ENCODE assay signal across 18 mouse cellular contexts in the genomic region with DNA sequence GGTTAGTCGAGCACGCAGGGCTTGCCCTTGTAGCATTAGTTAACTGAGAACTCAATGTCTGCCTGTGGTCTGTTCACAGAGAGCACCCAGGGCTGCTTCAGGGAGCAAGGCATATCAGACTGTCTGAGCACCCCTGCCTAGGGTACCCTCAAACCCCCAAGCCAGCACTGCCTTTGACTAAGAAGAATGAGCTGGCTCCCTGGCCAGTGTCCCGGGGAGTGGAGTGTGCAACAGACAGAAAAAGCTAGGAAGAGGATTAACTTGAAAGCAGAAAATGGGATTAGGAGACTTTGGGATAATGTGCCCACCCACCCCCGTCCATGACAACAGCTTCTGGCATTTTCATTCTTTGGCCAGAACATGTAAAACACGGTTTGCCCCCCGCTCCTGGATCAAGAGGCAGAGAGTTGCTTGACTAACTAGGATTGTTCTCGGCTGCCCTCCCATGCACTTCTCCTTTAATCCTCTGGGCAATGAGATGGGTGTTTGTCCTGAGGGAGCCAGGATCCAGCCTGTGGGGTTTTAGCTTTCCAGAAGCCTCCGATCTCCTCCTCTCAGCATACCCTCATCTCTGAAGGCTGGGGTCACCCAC. TPM values are rescaled to one million over a fixed set of nuclear protein-coding genes. Genes with fewer than 3 reads are reported as not detected.
DNase-seq lines count a peak whose midpoint lies in the region; ATAC-seq lines count a peak whose summit lies in the region.
"Had no signal": no experiment of that assay in that cellular context is flagged by ENCODE, and none has a peak within 500 bp of the region (broad histone marks: within the 10 kb centered on the region; RNA-seq: fewer than 3 reads in every experiment).

No protein-coding gene starts in this region.

- H3K27ac ChIP-seq in hindbrain, embryonic 10.5 days, result 0 out of 2 replicates have a peak overlapping the region, but pooled peaks have one; percentile 10
- H3K27ac ChIP-seq in hindbrain, embryonic 13.5 days, result no peak overlapping the region
- no peak overlapping the region for H3K27ac ChIP-seq in midbrain, embryonic 13.5 days
- H3K27ac ChIP-seq: heart, adult 2 months; stomach, embryonic 15.5 days had no signal

- H3K27me3 ChIP-seq in hindbrain, embryonic 10.5 days (ENCODE audit: insufficient read depth, poor library complexity, severe bottlenecking), result peaks cover 58% of the 10 kb centered on the region
- 0 out of 2 replicates have a peak, but pooled peaks cover 5% of the 10 kb centered on the region for H3K27me3 ChIP-seq in hindbrain, embryonic 13.5 days
- peaks cover 95% of the 10 kb centered on the region for H3K27me3 ChIP-seq in midbrain, embryonic 13.5 days
- H3K27me3 ChIP-seq: stomach, embryonic 15.5 days had no signal

- peaks cover 55% of the 10 kb centered on the region for H3K36me3 ChIP-seq in hindbrain, embryonic 10.5 days
- peaks cover 27% of the 10 kb centered on the region for H3K36me3 ChIP-seq in hindbrain, embryonic 13.5 days
- H3K36me3 ChIP-seq in midbrain, embryonic 13.5 days, result 0 out of 2 replicates have a peak, but pooled peaks cover 5% of the 10 kb centered on the region
- H3K36me3 ChIP-seq: G1E had no signal

- no peak overlapping the region for H3K9ac ChIP-seq in hindbrain, embryonic 13.5 days
- no peak overlapping the region for H3K9ac ChIP-seq in midbrain, embryonic 13.5 days (replicated peaks)
- H3K9ac ChIP-seq: stomach, embryonic 15.5 days had no signal

- no peak overlapping the region for H3K4me2 ChIP-seq in hindbrain, embryonic 13.5 days
- H3K4me2 ChIP-seq in midbrain, embryonic 13.5 days (replicated peaks), result no peak overlapping the region
- H3K4me2 ChIP-seq: stomach, embryonic 15.5 days had no signal

- ATAC-seq in hindbrain, embryonic 13.5 days (ENCODE audit: low FRiP score), result no peak
- ATAC-seq in midbrain, embryonic 13.5 days, result peak; percentile 62
- ATAC-seq: CD4-positive, CD25-positive, alpha-beta regulatory T cell, adult 4 months; forebrain, embryonic 16.5 days had no signal

- H3K4me1 ChIP-seq in hindbrain, embryonic 10.5 days (replicated peaks), result peaks cover 49% of the 10 kb centered on the region
- peaks cover 28% of the 10 kb centered on the region for H3K4me1 ChIP-seq in hindbrain, embryonic 13.5 days (replicated peaks)
- peaks cover 32% of the 10 kb centered on the region for H3K4me1 ChIP-seq in midbrain, embryonic 13.5 days (replicated peaks)

- DNase-seq in embryo, embryonic 10 days (ENCODE audit: low spot score), result peak; percentile 27
- DNase-seq in embryo, embryonic 11 days, result no peak
- DNase-seq in hindbrain, embryonic 10.5 days (ENCODE audit: low spot score), result no peak
- DNase-seq in Muller cell, postnatal 12 days (ENCODE audit: inconsistent ontology term), result peak; percentile 24
- no peak for DNase-seq in right cerebral cortex, postnatal 36 days (ENCODE audit: low spot score in 2 of 2)
- DNase-seq in right cerebral cortex, postnatal 14 days, result no peak
- DNase-seq: cerebellum, postnatal 14 days; heart, adult 2 months; heart, postnatal 4 days; kidney, adult 9 months; liver; lung, adult 18-20 months had no signal

- WGBS in hindbrain, embryonic 10.5 days, result 64% methylated on average over 8 of the region's 8 CpGs
- WGBS in hindbrain, embryonic 13.5 days, result 58% methylated on average over 8 of the region's 8 CpGs
- 11% methylated on average over 8 of the region's 8 CpGs for WGBS in midbrain, embryonic 13.5 days

- no peaks in the 10 kb centered on the region for H3K9me3 ChIP-seq in hindbrain, embryonic 10.5 days
- H3K9me3 ChIP-seq in hindbrain, embryonic 13.5 days, result no peaks in the 10 kb centered on the region
- no peaks in the 10 kb centered on the region for H3K9me3 ChIP-seq in midbrain, embryonic 13.5 days
- H3K9me3 ChIP-seq: stomach, embryonic 15.5 days had no signal

- no peak overlapping the region for H3K4me3 ChIP-seq in hindbrain, embryonic 10.5 days
- H3K4me3 ChIP-seq in hindbrain, embryonic 13.5 days, result no peak overlapping the region
- no peak overlapping the region for H3K4me3 ChIP-seq in midbrain, embryonic 13.5 days (replicated peaks)
- H3K4me3 ChIP-seq: heart, adult 2 months; stomach, embryonic 15.5 days had no signal

RNA-seq across cellular contexts. Expression of a gene that starts 11.4 kb away (rescaled TPM):
- 9.1 and 11.4 TPM in 2 replicates for polyA plus RNA-seq in hindbrain, embryonic 10.5 days (2016; fragmentation: Nextera tagmentation; extraction: Ambion mirVana)
- 4.4 and 5.7 TPM in 2 replicates for polyA plus RNA-seq in hindbrain, embryonic 13.5 days (2015; fragmentation: Nextera tagmentation; extraction: Ambion mirVana)
- 1.5 and 2.3 TPM in 2 replicates for polyA plus RNA-seq in midbrain, embryonic 13.5 days (2015; fragmentation: Nextera tagmentation; extraction: Ambion mirVana)
- polyA plus RNA-seq: CD4-positive, CD25-positive, alpha-beta regulatory T cell, adult 4 months; G1E had no signal

Comparison
In these comparisons a context has a peak if more than half of its experiments do, and no peak if none do; other contexts are left out.
1. DNase-seq: peak in embryo, embryonic 10 days (single experiment) and Muller cell, postnatal 12 days (single experiment); none in embryo, embryonic 11 days (single experiment), hindbrain, embryonic 10.5 days (single experiment), right cerebral cortex, postnatal 36 days (0 of 2) and right cerebral cortex, postnatal 14 days (single experiment).